Mouse (Mus musculus): ENCODE data around the gene Sdr39u1. TPM values are rescaled to one million over a fixed set of nuclear protein-coding genes. Genes with fewer than 3 reads are reported as not detected.
A peak's percentile ranks its signal among the peaks of the same experiment; 100 is the strongest.

Sdr39u1 gene
- total and polyA plus RNA-seq, 3 experiments: 2.2 TPM; not detected in 2

DNA sequence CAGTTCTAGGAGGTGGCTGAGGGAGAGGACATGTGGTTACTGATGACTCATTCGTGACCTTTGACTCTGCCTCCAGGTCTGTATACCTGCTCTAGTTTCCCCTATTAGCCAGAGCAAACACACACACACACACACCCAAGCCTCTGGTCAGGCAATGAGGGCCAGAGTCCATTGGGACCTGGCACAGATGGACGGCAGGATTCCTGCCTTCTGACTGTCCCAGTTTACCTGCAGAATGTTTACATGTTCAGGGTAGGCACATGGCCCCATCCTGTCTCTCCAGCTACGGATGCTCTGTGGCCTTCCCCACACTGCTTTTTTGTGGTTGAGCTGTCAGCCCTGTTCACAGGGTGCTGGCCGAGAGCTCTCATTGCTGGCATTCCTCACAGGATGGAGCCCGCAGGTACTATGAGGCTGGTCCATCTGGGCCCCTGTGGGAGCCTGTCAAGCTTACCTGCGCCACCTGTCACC is 17.9 kb downstream of the Sdr39u1 start:
- DNase-seq (ENCODE audit: low spot score): no peak

DNA sequence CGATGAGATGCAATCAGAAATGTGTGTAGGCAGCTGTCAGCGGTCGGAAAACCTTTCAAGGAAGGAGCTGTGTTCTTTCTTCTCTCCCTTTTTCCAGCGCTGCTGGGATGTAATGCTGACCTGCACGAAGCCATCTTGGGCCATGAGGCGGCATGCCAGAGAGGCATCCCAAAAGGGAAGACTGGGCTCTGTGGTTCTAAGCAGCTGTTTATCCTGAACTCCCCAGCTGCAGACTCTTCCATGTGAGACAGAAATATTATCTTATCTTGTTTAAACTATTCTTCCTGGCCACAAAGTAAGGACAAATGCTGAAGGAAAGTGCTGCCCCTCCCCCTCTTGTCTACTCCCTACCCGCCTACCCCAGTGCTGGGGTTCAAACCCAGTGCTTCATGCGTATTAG is 19.1 kb downstream of the Sdr39u1 start:
- ATAC-seq (ENCODE audit: extremely low read depth, insufficient number of reproducible peaks, low FRiP score, poor library complexity, severe bottlenecking) (no peak), DNase-seq (ENCODE audit: low spot score) (no peak)
- Histone ChIP-seq H3K4me3 (ENCODE audit: low read depth, low read length) (no peak overlapping the region), H3K27me3 (ENCODE audit: insufficient read depth, low read length) (peaks cover 13% of the 10 kb centered on the region), H3K36me3 (replicated peaks) (peaks cover 4% of the 10 kb centered on the region), H3K9me3 (replicated peaks) (no peaks in the 10 kb centered on the region), H3K4me1 (ENCODE audit: insufficient read depth, low read depth, low read length) (peaks cover 58% of the 10 kb centered on the region)
- no peak for TF ChIP-seq TAL1 (conservative IDR thresholded peaks at IDR 0.05; ENCODE audit: low read depth, low read length)

More for the DNA sequence above, 17.9 kb downstream of the Sdr39u1 start:
- Histone ChIP-seq H3K36me3 (replicated peaks) (peaks cover 17% of the 10 kb centered on the region), H3K4me3 (ENCODE audit: low read depth, low read length) (no peak overlapping the region), H3K27me3 (ENCODE audit: insufficient read depth, low read length) (peaks cover 10% of the 10 kb centered on the region), H3K9me3 (replicated peaks) (no peaks in the 10 kb centered on the region), H3K4me1 (ENCODE audit: insufficient read depth, low read depth, low read length) (peaks cover 70% of the 10 kb centered on the region)
- ATAC-seq (ENCODE audit: extremely low read depth, insufficient number of reproducible peaks, low FRiP score, poor library complexity, severe bottlenecking): no peak
- TF ChIP-seq POLR2AphosphoS5 (IDR thresholded peaks at IDR 0.05; ENCODE audit: insufficient replicate concordance, low read depth, low read length) (no peak), CTCF (IDR thresholded peaks at IDR 0.05; ENCODE audit: low read depth, low read length) (no peak)

DNA sequence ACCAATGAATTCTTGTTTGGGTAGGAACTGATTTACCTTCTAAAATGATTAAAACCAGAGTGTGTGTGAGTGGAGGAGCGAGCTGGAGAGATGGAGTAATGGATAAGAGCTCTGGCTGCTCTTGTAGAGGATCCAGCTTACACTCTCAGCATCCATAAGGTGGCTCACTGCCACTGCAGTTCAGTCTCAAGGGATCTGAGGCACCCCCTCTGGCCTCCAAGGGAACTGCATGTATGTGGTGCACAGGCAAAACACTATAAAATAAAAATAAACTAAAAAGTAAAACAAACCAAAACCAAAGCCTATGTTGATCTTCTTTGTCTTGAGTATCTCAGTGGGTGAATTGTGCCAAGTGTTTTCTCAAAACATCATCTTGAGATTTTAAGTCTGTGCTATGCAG is 20.5 kb downstream of the Sdr39u1 start:
- H3K36me3 ChIP-seq (replicated peaks): no peaks in the 10 kb centered on the region
- DNase-seq (ENCODE audit: low spot score) (peak; percentile 57), ATAC-seq (ENCODE audit: extremely low read depth, insufficient number of reproducible peaks, low FRiP score, poor library complexity, severe bottlenecking) (peak; percentile 50; the same call in 1 of the 2 replicates)
- H3K9me3 ChIP-seq (replicated peaks): no peaks in the 10 kb centered on the region
- no peak overlapping the region for H3K4me3 ChIP-seq (ENCODE audit: low read depth, low read length)
- H3K4me1 ChIP-seq (ENCODE audit: insufficient read depth, low read depth, low read length): peaks cover 53% of the 10 kb centered on the region
- H3K27me3 ChIP-seq (ENCODE audit: insufficient read depth, low read length): peaks cover 23% of the 10 kb centered on the region
- TF ChIP-seq GATA1 (IDR thresholded peaks at IDR 0.05; ENCODE audit: borderline replicate concordance, low read length) (no peak), GATA2 (IDR thresholded peaks at IDR 0.05; ENCODE audit: borderline replicate concordance, low read depth, low read length) (no peak), CTCF (IDR thresholded peaks at IDR 0.05; ENCODE audit: low read depth, low read length) (peak; percentile 65; the same call in 1 of the 2 replicates)

GRCm38 (mm10) chr14:55878316-55878940 is 21.7 kb downstream of the Sdr39u1 start:
- Histone ChIP-seq H3K27me3 (ENCODE audit: insufficient read depth, low read length) (peaks cover 23% of the 10 kb centered on the region), H3K4me3 (ENCODE audit: low read depth, low read length) (no peak overlapping the region), H3K9me3 (replicated peaks) (no peaks in the 10 kb centered on the region), H3K36me3 (replicated peaks) (no peaks in the 10 kb centered on the region), H3K4me1 (ENCODE audit: insufficient read depth, low read depth, low read length) (peaks cover 51% of the 10 kb centered on the region)
- TF ChIP-seq GATA1 (IDR thresholded peaks at IDR 0.05; ENCODE audit: borderline replicate concordance, low read length) (no peak), GATA2 (IDR thresholded peaks at IDR 0.05; ENCODE audit: borderline replicate concordance, low read depth, low read length) (no peak), CTCF (IDR thresholded peaks at IDR 0.05; ENCODE audit: low read depth, low read length) (no peak), TAL1 (conservative IDR thresholded peaks at IDR 0.05; ENCODE audit: low read depth, low read length) (no peak), POLR2AphosphoS5 (IDR thresholded peaks at IDR 0.05; ENCODE audit: insufficient replicate concordance, low read depth, low read length) (no peak)
- ATAC-seq (ENCODE audit: extremely low read depth, insufficient number of reproducible peaks, low FRiP score, poor library complexity, severe bottlenecking) (no peak), DNase-seq (ENCODE audit: low spot score) (no peak)

GRCm38 (mm10) chr14:55877469-55878315 is 22.4 kb downstream of the Sdr39u1 start:
- peaks cover 30% of the 10 kb centered on the region for H3K27me3 ChIP-seq (ENCODE audit: insufficient read depth, low read length)
- H3K9me3 ChIP-seq (replicated peaks): no peaks in the 10 kb centered on the region
- H3K4me3 ChIP-seq (ENCODE audit: low read depth, low read length): no peak overlapping the region
- ATAC-seq (ENCODE audit: extremely low read depth, insufficient number of reproducible peaks, low FRiP score, poor library complexity, severe bottlenecking) (no peak), DNase-seq (ENCODE audit: low spot score) (no peak)
- peaks cover 46% of the 10 kb centered on the region for H3K4me1 ChIP-seq (ENCODE audit: insufficient read depth, low read depth, low read length)
- no peaks in the 10 kb centered on the region for H3K36me3 ChIP-seq (replicated peaks)
- TF ChIP-seq GATA2 (IDR thresholded peaks at IDR 0.05; ENCODE audit: borderline replicate concordance, low read depth, low read length) (no peak), GATA1 (IDR thresholded peaks at IDR 0.05; ENCODE audit: borderline replicate concordance, low read length) (no peak), POLR2AphosphoS5 (IDR thresholded peaks at IDR 0.05; ENCODE audit: insufficient replicate concordance, low read depth, low read length) (no peak), CTCF (IDR thresholded peaks at IDR 0.05; ENCODE audit: low read depth, low read length) (no peak), TAL1 (conservative IDR thresholded peaks at IDR 0.05; ENCODE audit: low read depth, low read length) (no peak)

DNA sequence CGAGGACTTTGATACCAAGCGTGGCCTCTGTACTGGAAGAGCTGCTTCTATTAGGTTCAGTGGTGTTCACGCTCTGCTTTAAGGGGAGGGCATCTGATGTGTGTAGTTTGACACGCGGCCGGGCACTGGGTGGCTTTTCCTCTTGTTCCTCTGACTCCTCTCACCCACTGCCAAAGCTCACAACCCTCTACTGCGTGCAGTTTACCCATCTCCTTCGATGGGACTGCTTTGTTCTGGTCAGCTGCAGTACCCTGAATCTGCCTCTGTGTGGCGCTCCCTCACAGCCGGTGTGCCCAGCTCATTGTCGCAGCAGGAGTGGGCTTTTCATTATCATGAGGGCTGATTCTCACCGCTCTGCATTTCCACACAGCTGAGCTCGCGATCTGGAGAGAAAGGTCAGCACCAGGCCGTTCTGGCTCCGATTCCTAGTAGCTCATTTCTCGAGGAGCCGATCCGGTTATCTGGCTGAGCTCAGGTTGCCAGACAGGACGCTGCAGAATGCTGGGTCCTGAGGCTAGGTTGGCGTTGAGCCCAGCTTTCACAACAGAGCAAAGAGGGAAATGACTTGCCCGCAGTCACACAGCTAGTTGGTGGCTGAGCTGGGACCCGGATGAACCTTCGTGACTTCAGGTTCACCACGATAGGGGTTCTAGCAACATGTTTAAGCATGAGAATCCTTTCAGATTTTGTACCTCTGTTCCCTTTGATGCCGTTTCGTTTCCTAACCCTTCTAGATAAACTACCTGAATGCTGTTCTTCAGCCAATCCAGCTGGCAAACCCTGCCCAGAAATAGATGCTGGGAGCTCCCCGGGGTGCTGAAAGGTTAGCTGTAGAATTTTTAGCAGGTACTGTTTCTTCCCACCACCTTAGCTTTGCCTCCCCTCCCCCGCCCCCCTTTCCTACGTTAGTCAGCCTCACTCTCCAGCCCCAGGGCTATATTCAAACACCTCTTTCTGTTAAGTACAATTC is 26.1 kb downstream of the Sdr39u1 start:
- peak; percentile 28; the same call in 1 of the 2 replicates for ATAC-seq (ENCODE audit: extremely low read depth, insufficient number of reproducible peaks, low FRiP score, poor library complexity, severe bottlenecking)
- Histone ChIP-seq H3K4me3 (ENCODE audit: low read depth, low read length) (peak overlapping the region; percentile 49; the same call in 1 of the 2 replicates), H3K27me3 (ENCODE audit: insufficient read depth, low read length) (peaks cover 55% of the 10 kb centered on the region), H3K9me3 (replicated peaks) (no peaks in the 10 kb centered on the region), H3K4me1 (ENCODE audit: insufficient read depth, low read depth, low read length) (peaks cover 18% of the 10 kb centered on the region), H3K36me3 (replicated peaks) (peaks cover 3% of the 10 kb centered on the region)
- peak; percentile 74 for DNase-seq (ENCODE audit: low spot score)
- TF ChIP-seq POLR2AphosphoS5 (IDR thresholded peaks at IDR 0.05; ENCODE audit: insufficient replicate concordance, low read depth, low read length): no peak
- peak; percentile 82 for TF ChIP-seq CTCF (IDR thresholded peaks at IDR 0.05; ENCODE audit: low read depth, low read length)

All from G1E (cell line).